Mouse (Mus musculus): ENCODE results near the gene Thoc3.
"Not testable (repeated sequence)": the region's sequence is repeated elsewhere in the genome, so short reads cannot be mapped to it uniquely, and the experiment has no call there.

Gene Thoc3

DNA sequence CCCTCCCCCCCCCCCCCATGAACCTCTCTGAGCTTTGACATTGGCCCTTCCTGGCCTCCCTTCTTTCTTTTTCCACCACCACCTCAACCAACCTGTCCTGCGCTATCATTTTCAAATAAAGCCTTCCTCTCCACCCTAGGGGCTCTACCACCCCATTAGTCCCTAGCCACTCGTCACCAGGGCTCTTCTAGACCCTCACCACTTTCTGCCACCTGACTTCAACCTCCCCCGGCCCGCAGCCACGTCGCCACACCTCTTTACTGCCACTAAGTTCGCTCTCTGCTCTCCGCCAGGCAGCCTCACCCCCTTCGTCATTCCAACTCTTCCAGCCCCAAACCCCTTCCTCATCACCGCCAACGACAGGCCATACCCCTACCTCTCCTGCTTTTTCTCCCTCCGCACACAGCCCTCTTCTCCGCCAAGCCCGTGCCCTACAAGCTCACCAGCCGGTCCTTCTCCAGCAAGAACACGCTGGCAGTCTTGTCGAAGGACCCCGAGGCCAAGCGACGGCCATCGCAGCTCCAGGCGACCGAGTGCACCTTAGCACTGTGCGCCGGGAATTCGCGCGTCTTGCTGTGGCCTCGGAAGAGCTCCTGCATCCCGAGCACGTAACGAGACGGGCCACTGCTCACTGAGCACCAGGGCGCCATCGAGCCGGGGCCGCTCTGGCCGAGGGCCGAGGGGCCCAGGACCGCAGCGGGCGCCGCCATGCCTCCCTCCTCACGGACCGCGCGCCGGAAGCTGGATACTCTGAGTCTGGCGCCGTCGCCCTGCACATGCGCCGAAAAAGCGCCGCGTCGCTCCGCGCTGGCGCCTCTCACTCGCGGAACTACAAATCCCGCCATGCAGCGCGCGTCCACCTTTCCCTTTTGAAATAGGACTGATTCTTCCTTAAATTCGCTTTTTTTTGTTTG lies at the start of gene Thoc3:
Gene Thoc3, minus strand, starts transcription at position 752 of the 914 bp plus-strand sequence.
- peak; percentile 93 for DNase-seq (ENCODE audit: low read depth)

DNA sequence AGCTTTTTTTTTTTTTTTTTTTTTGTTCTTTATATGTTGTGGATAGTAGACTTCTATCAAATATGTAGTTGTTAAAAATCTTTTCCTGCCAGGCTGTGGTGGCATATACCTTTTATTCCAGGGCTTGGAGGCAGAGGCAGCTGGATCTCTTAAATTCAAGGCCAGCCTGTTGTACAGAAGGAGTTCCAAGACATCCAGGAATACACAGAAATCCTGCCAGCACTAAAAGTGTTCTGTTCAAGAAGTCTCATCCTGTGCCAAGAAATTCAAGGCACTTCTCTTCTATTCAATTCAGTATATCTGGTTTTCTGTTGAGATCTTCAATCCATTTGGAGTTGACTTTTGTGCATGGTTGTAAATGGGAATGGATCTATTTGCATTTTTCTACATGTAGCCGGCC lies 37.3 kb upstream of the Thoc3 start:
- no peak for DNase-seq (ENCODE audit: low read depth)

DNA sequence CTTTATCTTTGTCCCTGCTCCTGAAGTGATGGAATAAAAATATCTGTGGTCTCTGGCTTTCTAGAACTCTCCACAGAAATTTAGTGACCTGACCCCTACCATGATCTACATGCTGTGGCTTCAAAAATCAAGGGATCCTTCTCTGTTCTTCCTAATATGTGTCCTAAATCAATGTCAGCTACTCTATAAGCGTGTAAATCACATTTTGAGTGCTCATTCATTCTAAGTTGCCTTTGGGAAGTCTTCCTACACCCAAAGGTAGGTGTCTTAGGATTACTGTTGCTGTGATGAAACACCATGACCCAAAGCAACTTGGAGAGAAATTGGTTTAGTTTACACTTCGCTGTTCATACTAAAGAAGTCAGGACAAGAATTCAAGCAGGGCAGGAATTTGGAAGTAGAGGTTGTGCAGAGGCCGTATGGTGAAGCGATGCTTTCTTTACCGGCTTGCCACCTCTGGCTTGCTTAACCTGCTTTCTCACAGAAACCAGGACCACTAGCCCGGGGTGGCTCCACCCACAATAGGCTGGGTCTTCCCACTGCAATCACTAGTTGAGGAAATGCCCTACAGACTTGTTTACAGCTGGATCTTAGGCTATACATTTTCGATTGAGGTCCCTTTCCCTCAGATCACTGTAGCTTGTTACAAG lies 36.1 kb upstream of the Thoc3 start:
- peak; percentile 24 for DNase-seq (ENCODE audit: low read depth)

DNA sequence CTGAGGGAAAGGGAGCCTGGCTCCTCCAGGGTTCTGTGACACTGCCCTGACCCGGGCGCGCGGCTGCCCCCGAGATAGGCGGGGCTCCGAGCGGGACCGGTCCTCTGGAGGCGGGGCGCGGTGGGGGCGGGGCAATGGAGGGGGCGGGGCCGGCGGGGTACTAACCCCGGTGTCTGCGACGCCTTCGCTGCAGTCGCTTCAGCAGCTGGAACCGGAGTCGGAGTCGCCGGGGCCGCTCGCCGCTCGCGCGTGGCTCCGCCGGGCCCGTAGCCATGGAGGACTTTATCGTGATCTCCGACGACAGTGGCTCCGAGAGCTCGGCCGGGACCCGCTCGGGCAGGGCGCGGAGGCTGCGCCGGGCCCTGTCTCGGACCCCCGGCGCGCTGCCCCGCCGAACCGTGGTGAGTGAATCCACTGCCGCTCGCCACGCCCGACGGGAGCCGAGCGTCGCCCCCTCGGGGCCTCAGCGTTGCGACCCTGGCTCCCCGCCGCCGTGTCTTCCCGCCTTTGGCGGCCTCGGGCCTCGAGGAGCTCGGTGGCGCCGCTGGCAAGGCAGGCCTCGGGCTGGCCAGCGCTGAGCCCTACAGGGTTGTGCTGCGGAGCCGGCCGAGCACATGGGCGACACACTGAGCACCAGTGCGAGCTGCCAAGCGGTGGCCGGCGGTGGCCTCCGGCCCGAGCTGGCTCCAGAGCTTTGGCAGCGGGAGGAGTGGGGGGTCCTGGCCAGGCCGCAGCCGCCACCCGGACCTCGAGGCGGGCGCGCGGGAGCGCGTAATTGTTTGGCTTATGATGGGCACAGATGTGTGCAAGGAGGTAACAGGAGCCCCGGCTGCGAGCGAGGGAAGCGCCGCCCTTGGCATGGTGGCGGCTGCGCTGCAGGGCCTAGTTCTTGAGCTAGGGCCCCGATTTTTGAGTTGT lies 35.2 kb upstream of the Thoc3 start, which contains the start of gene Simc1:
Gene Simc1, plus strand, starts transcription at position 176 of the 918 bp plus-strand sequence.
- DNase-seq (ENCODE audit: low read depth) = peak; percentile 62

DNA sequence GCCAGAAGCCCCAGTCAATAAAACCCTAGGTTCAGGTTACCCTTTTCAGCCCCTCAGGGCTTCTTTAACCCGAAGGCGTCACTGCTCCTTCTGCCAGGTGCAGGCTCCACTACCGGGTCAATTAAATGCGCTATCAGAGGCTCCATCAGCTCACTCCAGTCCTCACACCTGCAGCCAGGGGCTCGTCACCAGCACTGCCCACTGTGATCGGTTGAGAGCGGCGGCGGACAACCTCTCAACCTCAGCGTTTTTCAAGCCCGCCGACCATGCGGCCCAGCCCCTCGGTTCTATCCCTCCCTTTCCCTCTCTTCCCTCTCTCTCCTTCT lies 34.6 kb upstream of the Thoc3 start:
- no peak for DNase-seq (ENCODE audit: low read depth)

DNA sequence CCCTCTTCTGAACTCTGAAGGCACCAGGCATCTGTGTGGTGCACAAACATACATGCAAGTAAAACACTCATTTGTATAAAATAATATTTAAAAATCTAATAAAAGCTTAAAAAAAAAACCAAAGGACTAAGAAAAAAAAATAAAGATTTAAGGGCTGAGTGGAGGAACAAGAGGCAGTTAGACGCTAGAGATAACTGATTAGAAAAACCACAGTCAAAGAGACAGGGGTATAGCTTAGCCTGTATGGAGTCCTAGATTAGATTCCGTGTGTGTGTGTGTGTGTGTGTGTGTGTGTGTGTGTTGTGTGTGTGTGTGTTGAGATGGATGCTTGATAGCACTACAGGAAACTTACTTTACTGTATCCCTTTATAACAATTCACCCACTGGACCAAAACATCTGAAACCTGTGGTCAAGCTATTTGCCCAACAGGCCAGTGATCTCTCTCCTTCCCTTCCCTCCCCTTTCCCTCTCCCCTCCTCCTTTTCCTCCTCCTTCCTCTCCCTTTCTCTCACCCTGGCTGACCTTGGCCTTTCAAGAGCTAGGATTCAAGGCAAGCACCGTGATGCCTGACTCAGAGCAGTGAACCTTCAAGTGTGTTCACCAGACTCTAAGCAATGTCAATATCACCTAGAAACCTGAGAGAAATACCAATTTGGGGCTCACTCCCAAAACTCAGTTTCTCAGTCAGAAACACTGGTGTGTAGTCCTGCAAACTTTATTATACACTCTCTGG lies 33.5 kb upstream of the Thoc3 start:
- no peak for DNase-seq (ENCODE audit: low read depth)

DNA sequence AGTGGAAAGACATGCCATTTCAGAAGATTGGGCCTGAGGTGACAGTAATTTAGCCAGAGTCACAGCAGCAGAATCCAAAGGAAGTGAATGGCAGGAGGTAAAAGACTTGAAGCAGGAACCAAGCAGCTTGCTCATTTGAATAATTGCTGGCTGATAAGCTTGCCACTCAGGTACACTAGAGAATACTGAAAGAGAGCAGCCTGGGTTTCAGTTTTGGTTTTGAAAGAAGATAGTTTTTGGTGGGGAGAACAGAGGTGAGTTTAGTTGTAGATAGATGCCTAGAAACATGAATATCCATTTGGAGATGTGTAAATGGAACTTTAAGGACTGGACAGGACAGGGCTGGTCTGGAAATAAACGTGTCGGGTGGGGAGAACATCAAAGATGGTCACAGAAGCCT lies 32.7 kb upstream of the Thoc3 start:
- DNase-seq (ENCODE audit: low read depth) = no peak

DNA sequence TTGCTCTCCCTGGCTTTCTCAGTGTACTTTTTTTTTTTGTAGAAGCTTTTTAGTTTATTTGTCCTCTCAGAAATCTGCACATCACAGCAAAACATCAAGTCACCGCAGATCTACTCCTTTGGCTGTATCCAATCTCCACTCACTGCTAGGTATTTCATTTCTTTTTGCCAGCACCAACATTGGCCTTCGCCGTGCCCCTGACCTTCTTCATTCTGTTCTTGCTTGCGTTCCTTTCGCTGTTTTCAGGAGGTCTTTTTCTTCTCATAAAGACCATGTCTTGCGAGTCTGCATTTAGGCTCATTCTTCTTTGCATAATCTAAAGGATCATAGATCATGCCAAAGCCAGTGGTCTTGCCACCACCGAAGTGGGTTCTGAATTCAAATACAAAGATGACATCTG lies 30.9 kb upstream of the Thoc3 start:
- DNase-seq (ENCODE audit: low read depth) = not testable (repeated sequence)

DNA sequence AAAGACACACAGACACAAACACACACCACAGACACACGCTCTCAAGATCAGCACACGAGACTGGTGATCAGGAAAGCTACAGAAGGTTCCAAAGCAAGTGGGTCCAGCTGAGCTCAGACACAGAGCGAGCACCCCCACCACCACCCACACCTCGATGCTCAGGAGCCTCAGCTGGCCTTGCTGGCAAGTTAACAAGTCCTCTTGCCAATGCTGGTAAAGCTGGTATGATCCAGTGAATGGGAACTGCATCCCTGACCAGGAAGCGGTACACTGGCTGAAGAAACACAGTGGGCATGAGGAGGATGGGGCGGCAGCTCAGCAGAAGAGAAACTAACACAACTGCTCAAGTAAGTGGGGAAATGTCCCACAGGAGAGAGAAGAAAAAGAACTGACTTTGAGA lies 22.7 kb upstream of the Thoc3 start:
- DNase-seq (ENCODE audit: low read depth) = no peak

DNA sequence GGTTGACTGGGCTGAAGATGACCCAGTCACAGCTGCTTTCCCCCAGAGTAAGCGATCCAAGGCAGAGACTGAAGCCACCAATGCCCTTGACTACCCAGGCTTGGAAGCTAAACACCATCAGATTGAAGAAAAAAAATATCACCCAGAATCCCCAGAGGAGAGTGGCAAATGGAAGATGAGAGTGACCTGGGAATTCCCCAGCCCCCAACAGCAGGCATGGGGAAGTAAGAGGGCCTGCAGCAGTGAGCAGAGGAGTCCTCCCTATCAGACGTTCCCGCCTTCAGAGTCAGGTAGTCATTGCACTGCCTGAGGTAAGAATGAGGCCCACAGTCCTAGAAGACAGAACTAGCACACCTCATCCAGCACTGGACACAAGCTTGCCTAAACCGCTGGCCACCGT lies 21.8 kb upstream of the Thoc3 start:
- DNase-seq (ENCODE audit: low read depth) = no peak

DNA sequence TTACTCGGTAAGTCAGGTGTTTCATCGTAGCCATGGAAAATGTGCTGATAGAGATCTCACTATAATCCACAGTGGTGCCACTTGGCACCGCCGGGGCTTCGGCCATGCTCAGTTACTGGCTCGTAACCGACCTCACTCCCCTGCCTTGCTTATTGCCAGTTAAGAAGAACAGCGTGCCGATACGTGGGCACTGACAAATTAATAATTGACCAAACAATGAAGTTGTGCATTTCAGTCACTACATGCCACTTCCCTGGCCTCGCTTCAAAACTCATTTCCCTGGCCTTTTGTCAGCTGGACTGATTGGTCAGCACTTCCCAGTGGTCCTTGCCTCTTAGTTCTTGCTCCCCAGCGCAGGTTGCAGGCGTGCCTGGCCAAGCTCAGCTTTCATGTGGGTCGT lies 12.8 kb upstream of the Thoc3 start:
- no peak for DNase-seq (ENCODE audit: low read depth)

DNA sequence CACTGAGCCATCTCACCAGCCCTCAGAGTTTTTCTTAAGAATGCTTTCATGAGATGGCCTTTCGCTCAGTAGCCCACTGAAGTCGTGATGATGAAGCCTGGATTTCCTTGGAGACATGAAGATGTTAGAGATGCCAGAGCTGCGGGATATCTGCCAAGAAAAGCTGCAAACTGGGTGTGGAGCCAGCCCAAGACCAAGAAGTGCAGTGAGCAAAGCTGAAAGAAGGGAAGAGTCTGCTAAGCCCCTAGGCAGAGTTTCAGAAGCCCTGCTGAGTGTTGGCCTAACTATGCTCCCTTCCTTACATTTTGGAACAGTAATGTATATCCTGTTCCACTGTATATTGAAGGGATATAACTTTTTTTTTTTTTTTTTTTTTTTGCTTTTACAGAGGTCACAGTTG lies 10.6 kb upstream of the Thoc3 start:
- DNase-seq (ENCODE audit: low read depth) = peak; percentile 83

DNA sequence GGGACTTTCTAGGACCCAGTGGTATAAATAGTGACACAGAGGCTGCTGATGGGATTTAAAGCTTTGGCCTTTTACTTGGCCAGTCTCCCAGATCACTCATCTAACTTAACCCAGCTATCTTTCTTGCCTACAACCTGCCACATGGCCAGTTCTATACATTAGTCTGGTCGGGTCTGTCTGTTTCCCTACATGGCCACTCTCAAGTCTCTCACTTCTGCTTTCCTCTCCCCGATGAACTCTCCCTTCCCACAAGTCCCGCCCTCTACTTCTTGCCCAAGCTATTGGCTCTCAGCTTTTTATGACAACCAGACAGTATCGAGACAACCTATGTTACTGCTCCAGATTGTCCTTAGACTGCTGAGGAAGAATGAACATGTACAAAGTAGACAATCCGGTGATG lies 7.1 kb upstream of the Thoc3 start:
- DNase-seq (ENCODE audit: low read depth) = peak; percentile 14

DNA sequence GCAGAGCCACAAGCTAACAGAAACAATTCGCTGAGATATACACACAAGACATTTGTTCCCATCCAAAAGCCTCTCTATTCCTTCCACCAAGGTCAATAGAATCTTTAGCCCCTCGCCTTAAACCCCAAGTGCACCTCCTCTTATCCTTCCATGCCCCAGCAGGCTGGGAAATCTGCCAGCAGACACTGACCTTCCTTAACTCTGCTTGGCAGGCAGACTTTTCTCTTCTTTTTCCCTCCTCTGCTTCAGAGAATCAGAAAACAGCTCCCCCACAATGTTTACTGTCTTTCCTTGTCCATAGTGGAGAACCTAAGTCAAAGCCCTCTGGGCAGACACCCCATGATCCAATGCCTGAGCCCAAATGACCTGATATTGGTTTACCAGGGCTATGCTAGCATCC lies 6.3 kb upstream of the Thoc3 start:
- peak; percentile 31 for DNase-seq (ENCODE audit: low read depth)

DNA sequence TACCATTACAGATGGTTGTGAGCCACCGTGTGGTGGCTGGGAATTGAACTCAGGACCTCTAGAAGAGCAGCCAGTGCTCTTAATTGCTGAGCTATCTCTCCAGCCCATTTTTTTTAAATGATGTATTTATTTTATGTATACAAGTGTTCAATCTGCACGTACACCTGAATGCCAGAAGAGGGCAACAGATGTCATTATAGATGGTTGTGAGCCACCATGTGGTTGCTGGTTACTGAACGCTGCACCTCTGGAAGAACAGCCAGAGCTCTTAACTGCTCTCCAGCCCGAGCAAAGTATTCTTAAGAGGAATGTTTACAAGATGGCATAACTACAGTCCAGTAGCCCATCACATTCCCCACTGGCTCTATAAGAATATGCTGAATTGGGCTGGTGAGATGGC lies 3.3 kb upstream of the Thoc3 start:
- DNase-seq (ENCODE audit: low read depth) = no peak

DNA sequence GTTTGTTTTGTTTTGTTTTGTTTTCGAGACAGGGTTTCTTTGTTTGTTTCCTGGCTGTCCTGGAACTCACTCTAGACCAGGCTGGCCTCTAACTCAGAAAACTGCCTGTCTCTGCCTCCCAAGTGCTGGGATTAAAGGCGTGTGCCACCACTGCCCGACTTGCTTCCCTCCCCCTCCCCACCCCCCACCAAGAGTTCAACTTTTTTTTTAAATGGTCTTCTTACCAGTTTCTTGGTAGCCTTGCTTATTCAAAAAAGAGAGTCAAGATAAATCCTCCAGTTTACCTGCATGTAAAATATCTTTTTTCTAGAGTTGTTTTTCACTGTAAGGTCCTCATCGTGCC lies 334 bp upstream of the Thoc3 start:
- no peak for DNase-seq (ENCODE audit: low read depth)

DNA sequence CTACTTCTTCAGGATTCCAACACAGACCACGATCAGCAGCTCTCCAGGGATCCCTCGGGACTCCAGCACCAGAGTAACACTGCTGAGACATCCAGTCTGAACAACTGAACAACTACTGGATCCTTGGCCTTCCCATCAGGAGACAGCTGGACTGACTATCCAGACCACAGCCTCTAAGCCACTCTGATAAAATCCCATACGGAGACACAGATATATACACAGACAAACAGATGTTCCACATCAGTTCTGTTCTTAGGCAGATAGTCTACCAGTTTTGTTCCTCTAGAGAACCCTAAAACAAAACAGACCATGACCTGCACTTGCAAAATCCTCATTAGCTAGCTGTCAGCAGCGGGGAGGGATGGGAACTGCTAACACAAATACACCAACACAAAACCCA lies 9.4 kb downstream of the Thoc3 start:
- peak; percentile 5 for DNase-seq (ENCODE audit: low read depth)

DNA sequence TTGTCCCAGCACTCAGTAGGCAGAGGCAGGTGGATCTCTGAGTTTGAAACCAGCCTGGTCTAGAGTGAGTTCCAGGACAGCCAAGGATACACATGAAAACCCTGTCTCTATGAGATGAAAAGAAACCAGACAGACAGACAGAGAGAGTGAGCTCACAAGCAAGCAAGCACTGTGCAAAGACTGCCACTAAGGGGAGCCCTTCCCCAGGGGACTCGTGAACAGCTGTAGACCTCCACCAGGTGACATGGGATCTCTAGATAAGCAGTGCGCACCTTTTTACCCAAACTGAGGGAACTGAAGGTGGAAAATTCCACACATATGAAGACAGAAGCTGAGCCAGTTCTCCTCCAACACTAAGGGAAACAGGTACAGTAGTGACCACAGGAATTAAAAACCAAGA lies 11.6 kb downstream of the Thoc3 start:
- DNase-seq (ENCODE audit: low read depth) = peak; percentile 40

DNA sequence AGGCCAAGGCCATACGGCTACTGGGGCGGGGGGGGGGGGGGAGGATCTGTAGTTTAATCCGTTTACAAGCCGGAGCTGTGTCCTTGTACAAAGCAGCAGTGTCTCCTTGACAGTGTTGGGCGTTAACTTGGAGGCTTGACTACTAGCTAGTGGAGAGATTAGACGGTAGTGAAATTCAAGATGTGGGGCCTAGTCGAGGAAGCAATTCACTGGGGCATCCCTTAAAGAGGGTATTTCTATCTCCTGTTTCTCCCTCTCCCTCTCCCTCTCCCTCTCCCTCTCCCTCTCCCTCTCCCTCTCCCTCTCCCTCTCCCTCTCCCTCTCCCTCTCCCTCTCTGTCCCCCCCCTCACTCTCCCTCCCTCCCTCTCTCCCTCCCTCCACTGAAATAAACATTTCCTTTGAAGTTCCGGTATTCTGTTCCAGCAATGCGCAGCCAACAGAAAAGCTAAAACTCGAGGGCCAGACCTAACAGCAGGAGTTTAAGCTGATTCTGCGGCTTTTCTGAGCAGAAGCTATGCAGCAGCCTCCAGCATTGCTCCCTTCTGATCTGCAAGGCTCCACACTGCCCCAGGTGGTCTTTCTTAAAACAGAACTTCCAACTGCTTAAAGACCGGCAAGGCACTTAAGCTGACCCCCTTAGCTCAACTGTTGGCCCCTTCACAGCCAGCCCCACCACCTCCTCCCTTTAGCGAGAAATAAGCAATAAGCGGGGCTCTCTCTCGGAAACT lies 21.0 kb downstream of the Thoc3 start:
- peak; percentile 65 for DNase-seq (ENCODE audit: low read depth)

DNA sequence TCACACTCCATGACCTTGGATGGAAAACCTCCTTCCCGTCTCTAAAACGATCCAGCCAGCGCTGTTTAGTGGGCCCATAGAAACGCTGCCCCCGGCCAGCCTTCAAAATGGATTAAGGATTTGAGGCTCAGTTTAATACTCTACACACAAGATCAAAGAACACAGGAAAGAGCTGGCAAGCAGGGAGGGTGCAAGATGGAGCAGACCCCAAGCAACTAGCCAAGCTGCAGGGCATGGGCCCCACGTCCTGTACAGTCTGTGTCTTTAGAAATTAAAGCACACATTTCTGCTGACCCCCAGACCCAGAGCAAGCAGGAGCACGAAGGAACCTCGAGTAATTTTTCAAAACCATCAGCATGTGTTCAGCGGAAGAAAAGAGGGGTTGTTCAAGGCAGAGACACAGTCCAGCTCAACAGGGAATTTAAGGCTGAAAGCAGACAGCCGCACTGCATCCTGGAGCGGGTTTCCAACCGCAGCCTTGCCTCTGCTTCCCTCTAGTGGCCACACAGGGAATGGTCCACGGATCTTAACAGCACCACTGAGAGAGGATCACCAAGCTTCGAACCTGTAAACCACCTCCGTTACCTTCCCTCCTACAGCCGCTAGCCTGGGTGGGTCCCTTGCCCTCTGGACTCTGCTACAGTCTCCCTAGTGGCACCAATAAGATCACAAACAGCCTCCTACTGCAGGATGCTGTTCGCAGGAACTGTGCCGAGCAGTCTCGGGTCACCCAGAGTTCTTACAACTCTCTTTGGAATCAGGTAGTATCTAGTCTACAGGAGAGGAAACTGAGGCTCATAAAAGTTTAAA lies 21.8 kb downstream of the Thoc3 start:
- peak; percentile 89 for DNase-seq (ENCODE audit: low read depth)

Measured in NIH3T3 (cell line).